Mouse (Mus musculus) thymus, postnatal 36 days (tissue): ENCODE results near the gene Fbxw2.
"Not testable (repeated sequence)": the region's sequence is repeated elsewhere in the genome, so short reads cannot be mapped to it uniquely, and the experiment has no call there.

Experiments
- DNase-seq, 2 experiments: peaks; one replicate each; pipeline ENCODE4 v3.0.0; 2022; ENCODE audit warnings: mixed read lengths in 2 of 2

Fbxw2 gene

GRCm38 (mm10) chr2:34810775-34811174 lies 15.3 kb downstream of the Fbxw2 start:
- no peak for DNase-seq

GRCm38 (mm10) chr2:34809568-34809967 lies 16.5 kb downstream of the Fbxw2 start:
- DNase-seq, result no peak

GRCm38 (mm10) chr2:34808057-34808456 lies 18.1 kb downstream of the Fbxw2 start:
- DNase-seq, result no peak

- DNase-seq, result no peak
These were observed 20.7 kb downstream of the Fbxw2 start for GRCm38 (mm10) chr2:34805364-34805950.

- DNase-seq, result no peak
These were observed 21.3 kb downstream of the Fbxw2 start for GRCm38 (mm10) chr2:34804815-34805214.

GRCm38 (mm10) chr2:34804172-34804571 lies 21.9 kb downstream of the Fbxw2 start:
- no peak for DNase-seq

GRCm38 (mm10) chr2:34803746-34804145 lies 22.4 kb downstream of the Fbxw2 start:
- no peak for DNase-seq

GRCm38 (mm10) chr2:34802565-34803245 lies 23.4 kb downstream of the Fbxw2 start:
- DNase-seq, result peak in 1 of 2 experiments; percentile 55

GRCm38 (mm10) chr2:34801516-34802482 lies 24.3 kb downstream of the Fbxw2 start:
- DNase-seq, result peak; percentile 94 to 97

- DNase-seq, result no peak
These were observed 25.7 kb downstream of the Fbxw2 start for GRCm38 (mm10) chr2:34800371-34800770.

GRCm38 (mm10) chr2:34799357-34800256 lies 26.5 kb downstream of the Fbxw2 start, which contains the start of gene Rabepk:
Rabepk (minus strand) TSS chr2:34799912.
- DNase-seq, result peak; percentile 87 to 92

- no peak for DNase-seq
These were observed 30.7 kb downstream of the Fbxw2 start for GRCm38 (mm10) chr2:34795426-34795825.

- no peak for DNase-seq
These were observed 31.6 kb downstream of the Fbxw2 start for GRCm38 (mm10) chr2:34794511-34794910.

GRCm38 (mm10) chr2:34792543-34792942 lies 33.6 kb downstream of the Fbxw2 start:
- not testable (repeated sequence) for DNase-seq

GRCm38 (mm10) chr2:34790282-34790681 lies 35.8 kb downstream of the Fbxw2 start:
- peak; percentile 57 to 74 for DNase-seq

- DNase-seq, result peak; percentile 50 to 60
These were observed 42.0 kb downstream of the Fbxw2 start for GRCm38 (mm10) chr2:34784085-34784484.

GRCm38 (mm10) chr2:34783064-34784020 lies 42.8 kb downstream of the Fbxw2 start:
- DNase-seq, result no peak

- no peak for DNase-seq
These were observed 48.8 kb downstream of the Fbxw2 start for GRCm38 (mm10) chr2:34777237-34777868.

GRCm38 (mm10) chr2:34774493-34774892 lies 51.6 kb downstream of the Fbxw2 start:
- DNase-seq, result no peak

- no peak for DNase-seq
These were observed 52.4 kb downstream of the Fbxw2 start for GRCm38 (mm10) chr2:34773673-34774072.
